Mouse (Mus musculus) lung, embryonic 16.5 days (tissue): ENCODE measurements around the gene Nxnl2. TPM values are rescaled to one million over a fixed set of nuclear protein-coding genes. Genes with fewer than 3 reads are reported as not detected.

Source experiments
- ATAC-seq: fragments of 200-750 bp; cut with Nextera tagmentation; 2 replicates; pipeline ENCODE4 v1.8.0; 2017; ENCODE audit warnings: low read depth, mild to moderate bottlenecking, moderate library complexity
- H3K27ac ChIP-seq: fragments of 300-500 bp; sonication (generic); 2 replicates; pipeline ENCODE4 v1.5.1; 2014; ENCODE audit warnings: mild to moderate bottlenecking, control low read depth, low read length
- H3K27me3 ChIP-seq: fragments of 300-500 bp; sonication (generic); 2 replicates; pipeline ENCODE4 v1.6.1; 2014; ENCODE audit warnings: low read depth, low read length, mixed read lengths; ENCODE audit not compliant: control insufficient read depth, insufficient read depth
- H3K36me3 ChIP-seq: fragments of 300-500 bp; sonication (generic); 2 replicates; pipeline ENCODE4 v1.6.1; 2014; ENCODE audit warnings: low read length; ENCODE audit not compliant: control insufficient read depth, insufficient read depth
- H3K4me1 ChIP-seq: fragments of 300-500 bp; sonication (generic); replicated peaks from 2 replicates; pipeline ENCODE4 v1.6.1; 2014; ENCODE audit warnings: low read length, mixed read lengths; ENCODE audit not compliant: control insufficient read depth, insufficient read depth
- H3K4me2 ChIP-seq: fragments of 300-500 bp; sonication (generic); 2 replicates; pipeline ENCODE4 v1.6.1; 2014; ENCODE audit warnings: low read depth, low read length, control low read depth
- H3K4me3 ChIP-seq: fragments of 300-500 bp; sonication (generic); 2 replicates; pipeline ENCODE4 v1.5.1; 2014; ENCODE audit warnings: mild to moderate bottlenecking, low read length, control low read depth
- H3K9ac ChIP-seq: fragments of 300-500 bp; sonication (generic); 2 replicates; pipeline ENCODE4 v1.6.1; 2014; ENCODE audit warnings: low read length, control low read depth
- H3K9me3 ChIP-seq: fragments of 300-500 bp; sonication (generic); 2 replicates; pipeline ENCODE4 v1.6.1; 2016; ENCODE audit warnings: low read length; ENCODE audit not compliant: control insufficient read depth
- WGBS: fragments of 180-500 bp; shearing (Covaris S2); extraction: QIAGEN DNeasy Blood & Tissue Kit; methylation state at CpG from one replicate; pipeline ENCODE4 v1.1.7; 2014; 5-methylcytosine and 5-hydroxymethylcytosine counted together
- polyA plus RNA-seq: library from polyadenylated mRNA; unstranded; fragments of >200 nt; fragmentation: Nextera tagmentation; extraction: Ambion mirVana; gene quantifications from 2 replicates; pipeline ENCODE4 v1.2.1, GENCODE M21; 2015

Nxnl2 gene
- polyA plus RNA-seq, 1 experiment from 2014 or later = 2.0 TPM

DNA sequence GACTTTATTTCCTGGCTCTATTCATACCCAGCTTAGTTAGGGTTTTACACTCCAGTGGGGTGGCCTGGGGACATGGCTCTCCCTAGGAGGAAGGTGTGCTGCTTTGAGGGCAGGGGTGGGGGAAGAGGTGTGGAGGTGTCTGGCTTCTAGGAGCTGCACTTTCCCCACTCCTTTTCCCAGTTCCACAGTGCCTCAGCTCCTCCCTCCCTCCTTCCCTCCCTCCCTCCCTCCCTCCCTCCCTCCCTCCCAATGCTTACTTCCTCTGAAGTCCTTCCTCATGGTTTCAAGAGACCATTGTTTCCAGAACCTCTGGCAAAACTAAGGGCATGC lies 33.2 kb upstream of the Nxnl2 start:
- peak overlapping the region; percentile 9; the same call in 1 of the 2 replicates for H3K27ac ChIP-seq
- peak; percentile 47; the same call in 1 of the 2 replicates for ATAC-seq

GRCm38 (mm10) chr13:51147106-51147505 lies 23.7 kb upstream of the Nxnl2 start:
- Histone ChIP-seq H3K4me1 (no peaks in the 10 kb centered on the region), H3K27ac (no peak overlapping the region), H3K27me3 (no peaks in the 10 kb centered on the region), H3K9me3 (no peaks in the 10 kb centered on the region), H3K4me2 (no peak overlapping the region), H3K4me3 (no peak overlapping the region), H3K36me3 (peaks cover 13% of the 10 kb centered on the region; the same call in 1 of the 2 replicates), H3K9ac (no peak overlapping the region)
- WGBS = 54% methylated on average over 1 of the region's 1 CpGs
- ATAC-seq = no peak

More for the DNA sequence above, 33.2 kb upstream of the Nxnl2 start:
- no peaks in the 10 kb centered on the region for H3K9me3 ChIP-seq
- no peak overlapping the region for H3K9ac ChIP-seq
- no peaks in the 10 kb centered on the region for H3K27me3 ChIP-seq
- H3K4me2 ChIP-seq = no peak overlapping the region
- peaks cover 18% of the 10 kb centered on the region for H3K36me3 ChIP-seq
- no peak overlapping the region for H3K4me3 ChIP-seq
- peaks cover 8% of the 10 kb centered on the region for H3K4me1 ChIP-seq

DNA sequence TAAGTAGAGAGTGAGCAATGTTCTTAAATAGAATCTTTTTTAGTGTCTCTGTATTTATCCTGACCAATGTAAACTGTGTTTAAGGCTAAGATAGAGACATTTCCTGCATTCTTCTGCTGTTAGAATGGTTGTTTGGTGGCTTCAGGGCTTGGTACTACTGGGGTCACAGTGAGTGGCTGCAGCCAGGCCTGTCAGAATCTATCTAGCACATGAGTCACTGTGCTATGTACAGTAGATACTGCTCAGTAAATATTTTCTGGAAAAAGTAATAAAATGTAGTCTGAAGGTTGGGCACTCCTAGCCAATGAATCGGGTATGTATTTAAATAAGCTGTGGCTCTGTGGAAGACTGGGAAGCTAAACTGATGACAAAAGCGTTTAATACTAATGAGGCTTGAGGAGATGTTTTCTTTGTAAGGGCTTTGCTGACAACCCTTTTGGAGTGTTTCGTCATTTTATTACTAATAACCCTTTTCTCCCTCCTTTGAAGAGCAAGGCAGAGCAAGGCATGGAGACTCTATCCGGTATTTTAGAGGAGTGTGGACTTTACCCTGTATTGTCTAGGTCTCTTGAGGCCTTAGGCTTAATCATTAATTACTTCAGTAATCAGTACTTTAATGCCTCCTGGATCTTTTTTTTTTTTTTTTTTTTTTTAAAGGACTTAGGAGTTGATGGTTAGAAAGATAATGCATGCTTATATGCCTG lies 17.7 kb upstream of the Nxnl2 start:
- no peak for ATAC-seq

DNA sequence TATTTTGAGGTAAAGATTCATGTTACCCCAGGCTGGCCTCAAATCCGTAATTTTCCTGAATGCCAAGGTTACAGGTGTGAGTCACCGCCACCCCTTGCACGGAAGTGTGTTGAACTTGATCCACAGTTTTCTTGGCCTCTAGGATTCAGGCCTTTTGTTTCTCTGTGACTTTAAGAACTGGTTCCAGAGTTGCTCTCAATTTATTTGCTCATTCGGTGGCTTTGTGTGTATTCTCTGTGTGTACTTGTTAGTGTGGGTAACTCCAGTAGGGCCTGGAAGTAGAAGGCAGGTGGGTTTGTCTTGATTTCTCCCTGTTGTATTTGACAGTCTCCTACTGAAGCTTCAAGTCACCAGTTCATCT lies 17.2 kb upstream of the Nxnl2 start:
- H3K4me2 ChIP-seq = no peak overlapping the region
- no peaks in the 10 kb centered on the region for H3K9me3 ChIP-seq
- H3K36me3 ChIP-seq = peaks cover 12% of the 10 kb centered on the region
- no peaks in the 10 kb centered on the region; the same call in 1 of the 2 replicates for H3K4me1 ChIP-seq
- 83% methylated on average over 4 of the region's 4 CpGs for WGBS
- no peak overlapping the region for H3K9ac ChIP-seq
- H3K27me3 ChIP-seq = no peaks in the 10 kb centered on the region
- no peak for ATAC-seq
- H3K27ac ChIP-seq = no peak overlapping the region
- no peak overlapping the region for H3K4me3 ChIP-seq

More for the DNA sequence above, 17.7 kb upstream of the Nxnl2 start:
- no peaks in the 10 kb centered on the region for H3K27me3 ChIP-seq
- no peak overlapping the region for H3K4me3 ChIP-seq
- H3K4me2 ChIP-seq = no peak overlapping the region
- H3K27ac ChIP-seq = no peak overlapping the region
- H3K36me3 ChIP-seq = peaks cover 9% of the 10 kb centered on the region
- WGBS = 70% methylated on average over 4 of the region's 4 CpGs
- H3K9ac ChIP-seq = no peak overlapping the region
- no peaks in the 10 kb centered on the region; the same call in 1 of the 2 replicates for H3K4me1 ChIP-seq
- no peaks in the 10 kb centered on the region for H3K9me3 ChIP-seq

DNA sequence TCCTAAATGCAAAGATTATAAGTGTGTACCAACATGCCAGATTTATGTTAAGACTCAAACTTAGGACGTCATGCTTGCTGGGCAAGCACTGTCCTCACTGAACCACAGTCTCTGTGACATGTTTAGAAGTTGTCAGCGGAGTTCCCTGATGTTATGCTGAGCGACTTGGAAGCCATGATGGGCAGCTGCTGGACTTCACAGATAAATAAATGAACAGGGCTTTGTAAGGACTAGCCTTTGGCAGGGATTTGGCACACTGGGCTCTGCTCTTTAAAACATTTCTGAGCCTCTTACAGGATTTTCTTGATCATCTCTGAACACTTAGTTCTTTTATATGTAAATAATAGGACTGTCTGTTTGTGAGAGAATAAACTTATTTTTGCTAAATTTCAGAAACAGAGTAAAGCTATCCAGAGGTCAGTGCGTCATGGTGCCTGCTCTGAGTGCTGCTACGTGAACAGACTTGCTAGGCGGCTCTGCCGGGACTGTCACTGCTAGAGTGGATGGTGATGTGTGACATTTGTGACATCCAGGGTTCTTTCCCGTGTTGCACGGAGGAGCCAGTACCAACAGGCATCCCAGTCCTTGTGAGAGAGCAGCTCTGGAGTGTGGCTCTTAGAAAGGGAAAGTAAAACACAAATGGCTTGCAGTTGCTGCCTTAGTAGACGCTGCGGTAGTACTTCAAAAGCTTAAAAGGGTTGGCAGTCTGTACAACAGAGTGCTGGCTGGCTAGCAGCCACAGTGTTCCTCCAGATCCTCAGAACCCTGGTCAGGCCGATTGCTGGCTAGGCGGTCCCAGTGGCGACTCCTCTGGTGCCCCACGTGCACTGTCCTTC lies 15.4 kb upstream of the Nxnl2 start:
- Histone ChIP-seq H3K4me2 (no peak overlapping the region), H3K36me3 (peaks cover 12% of the 10 kb centered on the region), H3K9ac (no peak overlapping the region), H3K27me3 (no peaks in the 10 kb centered on the region), H3K4me1 (no peaks in the 10 kb centered on the region; the same call in 1 of the 2 replicates), H3K27ac (peak overlapping the region; percentile 40), H3K4me3 (no peak overlapping the region), H3K9me3 (no peaks in the 10 kb centered on the region)
- 61% methylated on average over 15 of the region's 15 CpGs for WGBS
- ATAC-seq = peak; percentile 87

DNA sequence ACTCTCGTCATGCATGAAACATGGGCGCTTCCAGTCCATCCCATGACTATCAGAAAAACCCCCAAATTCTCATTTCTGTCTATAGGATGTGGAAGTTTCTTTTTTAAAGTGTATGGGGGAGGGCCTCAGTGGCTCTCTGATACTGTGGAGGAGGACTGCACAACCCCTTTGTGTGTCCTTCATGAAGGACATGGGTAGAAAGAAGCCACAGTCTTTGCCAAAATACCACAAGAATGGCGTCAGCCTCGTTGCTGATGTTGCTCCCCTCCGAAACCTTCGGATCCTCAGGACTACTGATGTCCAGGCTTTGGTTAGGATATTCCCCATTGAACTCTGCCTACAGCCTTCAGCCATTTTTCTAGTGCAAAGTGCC lies 14.8 kb upstream of the Nxnl2 start:
- Histone ChIP-seq H3K4me2 (no peak overlapping the region), H3K27ac (peak overlapping the region; percentile 33; the same call in 1 of the 2 replicates), H3K9me3 (no peaks in the 10 kb centered on the region), H3K4me1 (no peaks in the 10 kb centered on the region; the same call in 1 of the 2 replicates), H3K4me3 (no peak overlapping the region), H3K36me3 (peaks cover 10% of the 10 kb centered on the region), H3K9ac (no peak overlapping the region), H3K27me3 (no peaks in the 10 kb centered on the region)
- no peak for ATAC-seq
- WGBS = 83% methylated on average over 6 of the region's 6 CpGs

DNA sequence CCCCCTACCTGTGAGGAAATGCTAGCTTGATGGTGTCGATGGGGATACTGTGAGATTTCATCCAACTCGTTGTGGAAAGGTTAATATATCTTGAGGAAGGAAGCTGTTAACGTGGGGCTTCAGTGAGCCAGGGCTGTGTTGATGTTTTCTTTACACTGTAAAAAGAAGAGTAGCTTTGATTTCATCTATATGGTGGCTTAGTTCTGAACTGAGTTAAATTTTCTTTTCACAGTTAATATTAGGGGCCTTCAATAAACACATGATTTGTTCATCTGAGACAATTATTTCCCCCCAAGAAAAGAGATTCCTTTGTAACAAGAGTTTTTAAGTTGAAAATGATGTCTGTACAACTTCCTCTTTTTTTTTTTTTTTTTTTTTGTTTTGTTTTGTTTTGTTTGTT lies 13.5 kb upstream of the Nxnl2 start:
- Histone ChIP-seq H3K9me3 (no peaks in the 10 kb centered on the region), H3K4me1 (no peaks in the 10 kb centered on the region; the same call in 1 of the 2 replicates), H3K27ac (no peak overlapping the region), H3K27me3 (no peaks in the 10 kb centered on the region), H3K9ac (no peak overlapping the region), H3K4me3 (no peak overlapping the region), H3K36me3 (peaks cover 10% of the 10 kb centered on the region), H3K4me2 (no peak overlapping the region)
- WGBS = 67% methylated on average over 3 of the region's 3 CpGs
- ATAC-seq = no peak

DNA sequence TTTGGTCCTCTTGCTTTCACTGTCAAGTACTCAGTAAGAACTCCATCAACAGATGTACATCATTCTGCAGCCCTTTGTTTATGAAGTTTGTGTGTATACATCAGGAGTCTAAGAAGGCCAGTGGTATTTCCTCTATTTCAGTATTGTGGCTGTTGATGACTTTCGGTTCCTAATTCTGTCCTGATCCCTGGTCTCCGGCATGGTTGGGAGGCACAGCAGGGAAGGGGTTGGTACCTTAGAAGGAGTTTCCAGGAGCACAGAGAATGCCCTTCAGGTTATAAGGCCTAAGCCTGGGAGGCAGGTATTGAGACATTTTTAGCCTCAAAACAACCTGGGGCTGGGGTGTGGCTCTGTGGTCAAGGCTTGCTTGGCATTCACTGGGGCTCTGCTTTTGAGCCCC lies 9.2 kb upstream of the Nxnl2 start:
- Histone ChIP-seq H3K9ac (no peak overlapping the region), H3K9me3 (no peaks in the 10 kb centered on the region), H3K4me2 (no peak overlapping the region), H3K4me1 (no peaks in the 10 kb centered on the region), H3K27ac (peak overlapping the region; percentile 5), H3K27me3 (no peaks in the 10 kb centered on the region), H3K4me3 (no peak overlapping the region), H3K36me3 (peaks cover 5% of the 10 kb centered on the region)
- 62% methylated on average over 2 of the region's 2 CpGs for WGBS
- ATAC-seq = peak; percentile 20; the same call in 1 of the 2 replicates

DNA sequence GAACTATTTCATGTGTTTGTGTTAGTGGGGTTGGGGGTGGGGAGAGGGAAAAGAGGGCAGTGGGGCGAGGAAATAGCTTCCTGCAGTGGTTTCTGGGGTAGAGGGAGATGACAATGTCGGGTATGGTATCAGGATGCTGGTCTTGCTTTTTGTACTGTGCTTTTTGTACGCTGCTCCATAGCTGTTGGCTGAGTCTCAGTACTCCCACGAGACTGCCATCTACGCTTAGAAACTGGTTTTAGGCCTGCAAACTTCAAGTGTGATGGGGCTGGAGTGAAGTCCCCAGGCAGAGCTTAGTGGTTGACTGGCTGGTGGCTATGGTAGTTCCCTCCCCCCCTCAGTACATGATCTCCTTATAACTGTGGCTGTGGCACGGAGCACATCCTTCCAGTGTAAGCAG lies 8.6 kb upstream of the Nxnl2 start:
- H3K36me3 ChIP-seq = peaks cover 5% of the 10 kb centered on the region
- no peaks in the 10 kb centered on the region for H3K27me3 ChIP-seq
- H3K4me3 ChIP-seq = no peak overlapping the region
- no peak overlapping the region for H3K9ac ChIP-seq
- ATAC-seq = no peak; the same call in 1 of the 2 replicates
- H3K9me3 ChIP-seq = no peaks in the 10 kb centered on the region
- H3K4me2 ChIP-seq = no peak overlapping the region
- 85% methylated on average over 6 of the region's 6 CpGs for WGBS
- H3K27ac ChIP-seq = no peak overlapping the region
- no peaks in the 10 kb centered on the region for H3K4me1 ChIP-seq
